Mouse (Mus musculus) CH12.LX (cell line): Measurements from ENCODE around the gene Pllp.

Experiments used
- CHD2 ChIP-seq: IDR thresholded peaks from 2 replicates; pipeline ENCODE4 v1.6.1; 2011; ENCODE audit warnings: low read length, improper control_type of control experiment
- CTCF ChIP-seq, 2 experiments: IDR thresholded peaks in 1 of 2; conservative IDR thresholded peaks in 1 of 2; 2 replicates each; pipeline ENCODE4 v1.5.1; 2011 to 2012; ENCODE audit warnings: low read depth in 2 of 2, low read length in 2 of 2, improper control_type of control experiment in 1 of 2, inconsistent platforms in 1 of 2, mild to moderate bottlenecking in 1 of 2, moderate library complexity in 1 of 2

- TF ChIP-seq CHD2 (no peak), CTCF (conservative IDR thresholded peaks at IDR 0.05 in 1 of 2, IDR thresholded peaks at IDR 0.05 in 1 of 2; ENCODE audit: low read depth in 2 of 2, low read length in 2 of 2) (peak in 1 of 2 experiments; percentile 37; a peak in 2 of 4 replicates)
These were observed 54.1 kb downstream of the Pllp start for GRCm38 (mm10) chr8:94641938-94642337.
